Mouse (Mus musculus) midbrain, embryonic 15.5 days (tissue): ENCODE measurements around the gene Camta1. TPM values are rescaled to one million over a fixed set of nuclear protein-coding genes. Genes with fewer than 3 reads are reported as not detected.
A peak's percentile ranks its signal among the peaks of the same experiment; 100 is the strongest.

Experiments used
- ATAC-seq: fragments of 200-750 bp; cut with Nextera tagmentation; replicated peaks from 2 replicates; pipeline ENCODE4 v1.8.0; 2017; ENCODE audit warnings: moderate TSS enrichment
- H3K27ac ChIP-seq: fragments of 300-500 bp; sonication (generic); 2 replicates; pipeline ENCODE4 v1.5.1; 2015; ENCODE audit warnings: mild to moderate bottlenecking, inconsistent platforms
- H3K27me3 ChIP-seq: fragments of 300-500 bp; sonication (generic); replicated peaks from 2 replicates; pipeline ENCODE4 v1.6.1; 2015; ENCODE audit warnings: inconsistent platforms
- H3K36me3 ChIP-seq: fragments of 300-500 bp; sonication (generic); replicated peaks from 2 replicates; pipeline ENCODE4 v1.6.1; 2015; ENCODE audit warnings: inconsistent platforms
- H3K4me1 ChIP-seq: fragments of 300-500 bp; sonication (generic); 2 replicates; pipeline ENCODE4 v1.6.1; 2015; ENCODE audit warnings: inconsistent platforms
- H3K4me2 ChIP-seq: fragments of 300-500 bp; sonication (generic); 2 replicates; pipeline ENCODE4 v1.6.1; 2015; ENCODE audit warnings: inconsistent platforms, mild to moderate bottlenecking, moderate library complexity
- H3K4me3 ChIP-seq: fragments of 300-500 bp; sonication (generic); 2 replicates; pipeline ENCODE4 v1.5.1; 2015; ENCODE audit warnings: mild to moderate bottlenecking, inconsistent platforms
- H3K9ac ChIP-seq: fragments of 300-500 bp; sonication (generic); 2 replicates; pipeline ENCODE4 v1.6.1; 2015; ENCODE audit warnings: mild to moderate bottlenecking, inconsistent platforms
- H3K9me3 ChIP-seq: fragments of 300-500 bp; sonication (generic); 2 replicates; pipeline ENCODE4 v1.6.1; 2016; ENCODE audit warnings: inconsistent platforms
- WGBS: fragments of 180-500 bp; shearing (Covaris S2); methylation state at CpG from one replicate; pipeline ENCODE4 v1.1.7; 2015; ENCODE audit warnings: mixed read lengths; 5-methylcytosine and 5-hydroxymethylcytosine counted together
- polyA plus RNA-seq: library from polyadenylated mRNA; unstranded; fragments of >200 nt; fragmentation: Nextera tagmentation; extraction: Ambion mirVana; gene quantifications from 2 replicates; pipeline ENCODE4 v1.2.1, GENCODE M21; 2015

Camta1 gene
- polyA plus RNA-seq, 1 experiment from 2014 or later: 156 TPM

GRCm38 (mm10) chr4:151404581-151405256, 457.0 kb downstream of the Camta1 start:
- no peak for ATAC-seq
- WGBS: 63% methylated on average over 17 of the region's 17 CpGs
- Histone ChIP-seq H3K9me3 (no peaks in the 10 kb centered on the region), H3K4me2 (no peak overlapping the region), H3K36me3 (no peaks in the 10 kb centered on the region), H3K4me3 (no peak overlapping the region), H3K27me3 (no peaks in the 10 kb centered on the region), H3K9ac (no peak overlapping the region), H3K4me1 (0 out of 2 replicates have a peak, but pooled peaks cover 5% of the 10 kb centered on the region), H3K27ac (no peak overlapping the region)

- 0 out of 2 replicates have a peak, but pooled peaks cover 5% of the 10 kb centered on the region for H3K4me1 ChIP-seq
- no peak overlapping the region for H3K4me3 ChIP-seq
- H3K4me2 ChIP-seq: no peak overlapping the region
- H3K9ac ChIP-seq: no peak overlapping the region
- H3K36me3 ChIP-seq: no peaks in the 10 kb centered on the region
- H3K27me3 ChIP-seq: no peaks in the 10 kb centered on the region
- WGBS: 85% methylated on average over 22 of the region's 22 CpGs
- no peaks in the 10 kb centered on the region for H3K9me3 ChIP-seq
- H3K27ac ChIP-seq: no peak overlapping the region
- ATAC-seq: 0 out of 2 replicates have a peak, but pooled peaks have one; percentile 18
Measured at GRCm38 (mm10) chr4:151401685-151402397, 459.8 kb downstream of the Camta1 start.

GRCm38 (mm10) chr4:151396536-151396935, 465.1 kb downstream of the Camta1 start:
- WGBS: 60% methylated on average over 7 of the region's 7 CpGs
- Histone ChIP-seq H3K4me1 (peaks cover 10% of the 10 kb centered on the region; the same call in 1 of the 2 replicates), H3K9me3 (no peaks in the 10 kb centered on the region), H3K4me3 (no peak overlapping the region), H3K27ac (no peak overlapping the region), H3K9ac (no peak overlapping the region), H3K4me2 (no peak overlapping the region), H3K36me3 (no peaks in the 10 kb centered on the region), H3K27me3 (no peaks in the 10 kb centered on the region)
- peak; percentile 72 for ATAC-seq

GRCm38 (mm10) chr4:151389345-151389744, 472.3 kb downstream of the Camta1 start:
- Histone ChIP-seq H3K9ac (no peak overlapping the region), H3K4me1 (peaks cover 48% of the 10 kb centered on the region), H3K4me3 (no peak overlapping the region), H3K27ac (peak overlapping the region; percentile 40; the same call in 1 of the 2 replicates), H3K36me3 (no peaks in the 10 kb centered on the region), H3K27me3 (no peaks in the 10 kb centered on the region), H3K9me3 (no peaks in the 10 kb centered on the region), H3K4me2 (no peak overlapping the region)
- ATAC-seq: no peak; the same call in 1 of the 2 replicates
- WGBS: 43% methylated on average over 11 of the region's 11 CpGs

GRCm38 (mm10) chr4:151386701-151387451, 474.8 kb downstream of the Camta1 start:
- WGBS: 1% methylated on average over 24 of the region's 24 CpGs
- H3K4me2 ChIP-seq: peak overlapping the region; percentile 59
- H3K9ac ChIP-seq: peak overlapping the region; percentile 33
- H3K27ac ChIP-seq: peak overlapping the region; percentile 57
- H3K27me3 ChIP-seq: no peaks in the 10 kb centered on the region
- no peaks in the 10 kb centered on the region for H3K36me3 ChIP-seq
- ATAC-seq: peak; percentile 9; the same call in 1 of the 2 replicates
- H3K4me3 ChIP-seq: peak overlapping the region; percentile 35
- no peaks in the 10 kb centered on the region for H3K9me3 ChIP-seq
- H3K4me1 ChIP-seq: peaks cover 44% of the 10 kb centered on the region

GRCm38 (mm10) chr4:151385985-151386700, 475.5 kb downstream of the Camta1 start:
- peak; percentile 65 for ATAC-seq
- Histone ChIP-seq H3K36me3 (no peaks in the 10 kb centered on the region), H3K4me3 (peak overlapping the region; percentile 35), H3K9me3 (no peaks in the 10 kb centered on the region), H3K9ac (no peak overlapping the region; the same call in 1 of the 2 replicates), H3K27ac (peak overlapping the region; percentile 59), H3K4me1 (peaks cover 44% of the 10 kb centered on the region), H3K4me2 (peak overlapping the region; percentile 59), H3K27me3 (no peaks in the 10 kb centered on the region)
- WGBS: 9% methylated on average over 12 of the region's 12 CpGs

GRCm38 (mm10) chr4:151377731-151378130, 483.9 kb downstream of the Camta1 start:
- ATAC-seq: no peak
- no peaks in the 10 kb centered on the region for H3K27me3 ChIP-seq
- no peak overlapping the region for H3K4me2 ChIP-seq
- no peaks in the 10 kb centered on the region for H3K36me3 ChIP-seq
- no peak overlapping the region for H3K9ac ChIP-seq
- H3K4me1 ChIP-seq: no peaks in the 10 kb centered on the region; the same call in 1 of the 2 replicates
- H3K9me3 ChIP-seq: no peaks in the 10 kb centered on the region
- H3K27ac ChIP-seq: no peak overlapping the region
- 53% methylated on average over 1 of the region's 1 CpGs for WGBS
- H3K4me3 ChIP-seq: no peak overlapping the region

- 54% methylated on average over 26 of the region's 26 CpGs for WGBS
- no peaks in the 10 kb centered on the region; the same call in 1 of the 2 replicates for H3K4me1 ChIP-seq
- no peaks in the 10 kb centered on the region for H3K9me3 ChIP-seq
- no peaks in the 10 kb centered on the region for H3K27me3 ChIP-seq
- no peak for ATAC-seq
- H3K9ac ChIP-seq: no peak overlapping the region
- H3K4me3 ChIP-seq: no peak overlapping the region
- H3K27ac ChIP-seq: no peak overlapping the region
- H3K4me2 ChIP-seq: no peak overlapping the region
- no peaks in the 10 kb centered on the region for H3K36me3 ChIP-seq
Measured at GRCm38 (mm10) chr4:151376234-151376633, 485.4 kb downstream of the Camta1 start.

- no peaks in the 10 kb centered on the region for H3K9me3 ChIP-seq
- no peaks in the 10 kb centered on the region for H3K27me3 ChIP-seq
- WGBS: 68% methylated on average over 12 of the region's 12 CpGs
- no peak overlapping the region for H3K4me3 ChIP-seq
- H3K4me1 ChIP-seq: peaks cover 4% of the 10 kb centered on the region; the same call in 1 of the 2 replicates
- H3K9ac ChIP-seq: no peak overlapping the region
- no peak overlapping the region for H3K4me2 ChIP-seq
- ATAC-seq: no peak
- H3K27ac ChIP-seq: no peak overlapping the region
- no peaks in the 10 kb centered on the region for H3K36me3 ChIP-seq
Measured at GRCm38 (mm10) chr4:151372855-151373566, 488.7 kb downstream of the Camta1 start.

GRCm38 (mm10) chr4:151366941-151367545, 494.6 kb downstream of the Camta1 start:
- Histone ChIP-seq H3K4me2 (no peak overlapping the region), H3K4me3 (no peak overlapping the region), H3K9ac (no peak overlapping the region), H3K27ac (no peak overlapping the region), H3K9me3 (no peaks in the 10 kb centered on the region), H3K4me1 (peaks cover 21% of the 10 kb centered on the region), H3K27me3 (no peaks in the 10 kb centered on the region), H3K36me3 (no peaks in the 10 kb centered on the region)
- WGBS: 49% methylated on average over 14 of the region's 14 CpGs
- no peak for ATAC-seq
